Comparison of ENCODE assay signal across 35 mouse cellular contexts in the genomic region with DNA sequence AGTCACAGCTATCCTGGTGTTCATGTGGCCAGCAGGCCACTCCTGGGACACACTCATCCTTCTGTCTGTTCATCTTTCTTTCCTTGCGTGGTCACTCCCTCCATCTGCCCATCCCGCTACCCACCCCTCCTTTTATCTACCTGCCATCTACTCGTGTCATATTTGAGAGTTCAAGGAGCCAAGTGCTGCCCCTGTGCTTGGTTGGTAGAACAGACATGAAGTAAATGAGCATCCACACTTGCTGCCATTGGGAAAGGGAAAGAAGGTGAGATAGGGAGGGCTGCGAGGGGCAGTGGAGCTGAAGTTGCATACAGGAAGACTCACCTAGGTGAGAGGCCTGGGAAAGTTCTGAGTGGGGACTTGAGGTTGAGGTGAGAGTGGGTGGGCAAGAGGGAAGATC. TPM values are rescaled to one million over a fixed set of nuclear protein-coding genes. Genes with fewer than 3 reads are reported as not detected.
"Had no signal": no experiment of that assay in that cellular context is flagged by ENCODE, and none has a peak within 500 bp of the region (broad histone marks: within the 10 kb centered on the region; RNA-seq: fewer than 3 reads in every experiment).

No protein-coding gene starts in this region.

- DNase-seq: heart, adult 2 months; heart, postnatal 10 days; heart, postnatal 14 days; heart, postnatal 36 days; heart, postnatal 4 days; kidney, adult 11 months; kidney, adult 18-20 months; kidney, adult 2 months; kidney, adult 8-10 months; kidney, adult 9 months; kidney, postnatal 10 days; kidney, postnatal 14 days; kidney, postnatal 25 days; kidney, postnatal 36 days; kidney, postnatal 4 days; layer of hippocampus, adult 9-11 months; layer of hippocampus, postnatal 36 days had no signal

- H3K27ac ChIP-seq: heart, adult 2 months; heart, embryonic 13.5 days; heart, embryonic 15.5 days; hindbrain, embryonic 10.5 days; hindbrain, embryonic 12.5 days; hindbrain, embryonic 13.5 days; hindbrain, embryonic 14.5 days; hindbrain, embryonic 15.5 days; hindbrain, postnatal 0 days; intestine, embryonic 15.5 days; kidney, embryonic 15.5 days; kidney, postnatal 0 days; layer of hippocampus, adult 2 months had no signal

- H3K9me3 ChIP-seq: heart, embryonic 12.5 days; heart, embryonic 13.5 days; heart, embryonic 15.5 days; hindbrain, embryonic 10.5 days; hindbrain, embryonic 12.5 days; hindbrain, embryonic 13.5 days; hindbrain, embryonic 15.5 days; intestine, embryonic 15.5 days; kidney, embryonic 15.5 days had no signal

- H3K27me3 ChIP-seq: hindbrain, embryonic 12.5 days; hindbrain, embryonic 13.5 days; hindbrain, embryonic 15.5 days; intestine, embryonic 15.5 days; kidney, embryonic 15.5 days had no signal

- H3K36me3 ChIP-seq: heart, embryonic 12.5 days; heart, embryonic 13.5 days; heart, embryonic 15.5 days; hindbrain, embryonic 10.5 days; hindbrain, embryonic 12.5 days; hindbrain, embryonic 13.5 days; hindbrain, embryonic 15.5 days; intestine, embryonic 15.5 days; kidney, embryonic 15.5 days had no signal

- H3K4me3 ChIP-seq: heart, adult 2 months; heart, embryonic 12.5 days; heart, embryonic 13.5 days; heart, embryonic 15.5 days; hindbrain, embryonic 10.5 days; hindbrain, embryonic 12.5 days; hindbrain, embryonic 13.5 days; hindbrain, embryonic 15.5 days; intestine, embryonic 15.5 days; kidney, embryonic 15.5 days; layer of hippocampus, adult 2 months had no signal

- H3K4me2 ChIP-seq: heart, embryonic 12.5 days; heart, embryonic 13.5 days; heart, embryonic 15.5 days; hindbrain, embryonic 12.5 days; hindbrain, embryonic 13.5 days; hindbrain, embryonic 14.5 days; hindbrain, embryonic 15.5 days; intestine, embryonic 15.5 days; kidney, embryonic 15.5 days had no signal

- H3K9ac ChIP-seq: heart, embryonic 12.5 days; heart, embryonic 13.5 days; heart, embryonic 15.5 days; hindbrain, embryonic 12.5 days; hindbrain, embryonic 13.5 days; hindbrain, embryonic 14.5 days; hindbrain, embryonic 15.5 days; intestine, embryonic 15.5 days; kidney, embryonic 15.5 days had no signal

- H3K4me1 ChIP-seq: heart, embryonic 12.5 days; heart, embryonic 13.5 days; heart, embryonic 15.5 days; hindbrain, embryonic 10.5 days; hindbrain, embryonic 12.5 days; hindbrain, embryonic 13.5 days; hindbrain, embryonic 15.5 days; intestine, embryonic 15.5 days; kidney, embryonic 15.5 days had no signal

- ATAC-seq: hindbrain, embryonic 16.5 days; hindbrain, postnatal 0 days; inflammation-experienced regulatory T-cells, adult 6 months; intestine, embryonic 15.5 days; intestine, embryonic 16.5 days; intestine, postnatal 0 days had no signal

RNA-seq across cellular contexts. Expression of a gene that starts 28.6 kb away (rescaled TPM):
- total RNA-seq: hematopoietic stem cell, adult 5-6 weeks had no signal
